Mouse (Mus musculus): ENCODE measurements around the gene Map1b.
A peak's percentile ranks its signal among the peaks of the same experiment; 100 is the strongest.

The Map1b gene

DNA sequence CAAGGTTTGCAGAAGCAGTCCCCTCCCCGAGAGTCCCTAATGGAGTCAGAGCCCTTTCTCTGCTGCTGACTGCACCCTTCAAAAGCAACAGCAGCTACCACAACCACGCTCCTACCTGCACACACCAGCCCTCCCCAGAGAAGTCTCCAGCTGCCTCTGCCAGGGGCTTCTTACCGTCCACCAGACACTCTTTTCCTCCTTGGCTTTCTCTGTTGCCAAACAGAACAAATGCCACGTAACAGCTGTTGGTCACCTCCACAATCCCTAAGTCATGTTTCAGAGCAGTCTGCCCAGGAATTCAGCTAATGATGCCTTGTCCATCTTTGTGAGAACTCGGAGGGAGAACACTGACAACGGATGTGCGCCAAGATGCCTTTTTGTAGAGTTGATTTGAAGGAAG is 69.3 kb downstream of the Map1b start:
- DNase-seq (ENCODE audit: low spot score) = no peak

- peak; percentile 65 for DNase-seq (ENCODE audit: low spot score)
Observed at GRCm38 (mm10) chr13:99444880-99445279, 71.5 kb downstream of the Map1b start.

GRCm38 (mm10) chr13:99444431-99444871 is 71.9 kb downstream of the Map1b start:
- DNase-seq (ENCODE audit: low spot score) = no peak

DNA sequence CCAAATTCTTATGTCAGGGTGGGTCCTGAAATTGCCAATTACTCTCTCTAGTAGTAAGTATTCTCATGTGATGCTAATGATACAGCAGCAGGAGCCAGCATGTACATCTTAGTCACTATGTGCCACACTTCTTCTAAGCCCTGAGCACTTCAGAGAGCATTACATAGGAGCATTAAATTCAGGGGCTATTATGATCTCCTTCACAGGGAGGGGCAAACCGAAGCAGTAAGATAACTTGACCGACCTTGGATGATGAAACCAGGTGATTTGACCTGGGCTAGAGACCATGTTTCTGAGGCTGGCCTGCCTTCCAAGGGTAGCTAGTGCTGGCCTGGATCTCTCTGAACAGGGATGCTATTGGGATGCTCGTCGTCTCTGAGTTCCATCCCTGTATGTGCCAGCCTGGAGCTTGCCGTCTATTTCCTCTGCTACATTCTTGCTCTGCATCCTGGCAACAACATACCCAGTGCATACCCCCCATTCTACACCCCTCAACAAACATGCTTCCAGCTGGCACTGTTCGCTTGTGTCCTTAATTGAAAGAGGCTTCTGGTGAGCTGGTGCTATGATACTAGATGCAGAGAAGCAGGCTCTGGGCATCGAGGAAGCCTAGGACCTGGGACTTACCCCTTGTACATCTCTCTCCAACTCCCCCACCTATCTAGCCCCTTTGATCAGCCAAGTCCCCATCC is 72.7 kb downstream of the Map1b start:
- no peak for DNase-seq (ENCODE audit: low spot score)

DNA sequence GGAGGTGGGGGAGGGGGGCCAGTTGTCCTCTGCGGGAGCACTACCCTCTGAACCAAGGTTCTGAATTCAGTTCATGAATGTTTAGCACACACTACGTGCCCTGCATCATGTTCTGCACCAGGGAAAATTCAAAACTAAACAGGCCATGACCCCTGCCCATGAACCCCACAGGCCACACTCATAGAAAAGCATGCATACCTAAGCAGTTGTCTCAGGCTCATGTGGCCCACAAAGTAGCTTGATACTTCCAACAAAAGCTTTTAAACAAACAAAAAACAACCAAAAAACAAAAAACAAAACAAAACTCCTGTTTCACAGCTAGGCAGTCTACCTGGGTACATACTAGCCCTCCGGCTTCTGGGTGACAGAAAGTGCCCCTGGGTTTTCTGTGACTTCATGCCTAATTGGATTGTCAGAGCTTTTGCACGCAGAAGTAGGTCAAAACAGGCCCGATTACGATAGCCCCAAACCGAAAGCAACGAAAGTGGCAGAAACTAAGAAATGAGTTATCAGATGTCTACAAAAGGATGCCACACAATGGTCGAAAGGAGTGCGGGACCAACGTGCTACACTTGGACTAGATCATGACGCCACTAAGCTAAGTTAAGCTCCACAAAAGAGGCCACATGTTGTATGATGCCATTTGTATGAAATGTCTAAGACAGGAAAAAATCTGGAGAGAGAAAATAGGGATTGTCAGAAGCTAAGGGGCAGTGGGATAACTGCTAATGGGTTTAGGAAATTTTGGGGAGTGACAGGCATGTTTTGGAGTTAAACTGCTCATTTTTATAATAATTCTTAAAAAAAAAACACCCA is 73.7 kb downstream of the Map1b start:
- peak; percentile 86 for DNase-seq (ENCODE audit: low spot score)

GRCm38 (mm10) chr13:99441700-99442433 is 74.5 kb downstream of the Map1b start:
- no peak for DNase-seq (ENCODE audit: low spot score)

DNA sequence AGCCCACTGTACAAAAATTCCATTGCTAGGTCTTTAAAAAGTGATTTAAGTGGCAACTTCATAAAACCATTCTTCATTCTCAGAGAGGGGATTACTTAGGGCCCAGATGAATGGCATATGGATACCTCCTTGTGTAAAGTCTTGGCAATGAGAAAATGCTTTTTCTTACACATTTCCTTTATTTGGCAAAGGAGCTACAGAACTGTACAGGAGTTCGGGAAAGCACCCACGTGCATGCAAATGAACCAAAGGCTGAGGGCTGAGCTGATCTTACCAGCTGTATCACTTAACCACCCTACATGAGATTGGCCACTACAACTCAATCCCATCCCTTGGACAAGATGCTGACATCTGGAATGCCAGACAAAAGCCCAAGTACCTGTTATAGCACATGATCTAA is 76.1 kb downstream of the Map1b start:
- no peak for DNase-seq (ENCODE audit: low spot score)

GRCm38 (mm10) chr13:99439357-99439756 is 77.0 kb downstream of the Map1b start:
- DNase-seq (ENCODE audit: low spot score) = no peak

- peak; percentile 68 for DNase-seq (ENCODE audit: low spot score)
Observed at GRCm38 (mm10) chr13:99437051-99437450, 79.3 kb downstream of the Map1b start.

- DNase-seq (ENCODE audit: low spot score) = no peak
Observed at GRCm38 (mm10) chr13:99434494-99434893, 81.8 kb downstream of the Map1b start.

- no peak for DNase-seq (ENCODE audit: low spot score)
Observed at GRCm38 (mm10) chr13:99433068-99434008, 83.0 kb downstream of the Map1b start.

- no peak for DNase-seq (ENCODE audit: low spot score)
Observed at GRCm38 (mm10) chr13:99423581-99423980, 92.8 kb downstream of the Map1b start.

DNA sequence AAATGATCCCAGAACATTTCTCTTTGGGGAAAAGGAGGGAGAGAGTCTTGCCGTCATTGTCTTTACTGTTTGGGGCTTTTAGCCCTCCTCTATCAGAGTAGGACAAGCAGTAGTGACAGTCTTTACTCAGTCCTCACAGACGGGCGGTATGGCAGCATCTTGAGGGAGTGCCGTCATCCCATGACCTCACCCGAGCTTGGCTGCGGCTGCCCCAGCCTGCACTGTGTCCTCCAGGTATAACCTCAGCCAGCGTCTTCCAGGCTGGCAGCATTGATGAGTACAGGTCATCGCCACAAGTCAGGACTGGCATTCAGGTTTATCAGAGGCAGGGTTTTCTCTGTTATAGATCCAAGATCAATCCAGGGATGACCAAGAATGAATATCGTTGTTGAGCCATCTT is 99.7 kb downstream of the Map1b start:
- DNase-seq (ENCODE audit: low spot score) = no peak

- no peak for DNase-seq (ENCODE audit: low spot score)
Observed at GRCm38 (mm10) chr13:99414352-99414742, 102.0 kb downstream of the Map1b start.

- peak; percentile 77 for DNase-seq (ENCODE audit: low spot score)
Observed at GRCm38 (mm10) chr13:99413481-99414351, 102.6 kb downstream of the Map1b start.

- DNase-seq (ENCODE audit: low spot score) = peak; percentile 66
Observed at GRCm38 (mm10) chr13:99412477-99413080, 103.8 kb downstream of the Map1b start.

- DNase-seq (ENCODE audit: low spot score) = no peak
Observed at GRCm38 (mm10) chr13:99411761-99412160, 104.6 kb downstream of the Map1b start.

DNA sequence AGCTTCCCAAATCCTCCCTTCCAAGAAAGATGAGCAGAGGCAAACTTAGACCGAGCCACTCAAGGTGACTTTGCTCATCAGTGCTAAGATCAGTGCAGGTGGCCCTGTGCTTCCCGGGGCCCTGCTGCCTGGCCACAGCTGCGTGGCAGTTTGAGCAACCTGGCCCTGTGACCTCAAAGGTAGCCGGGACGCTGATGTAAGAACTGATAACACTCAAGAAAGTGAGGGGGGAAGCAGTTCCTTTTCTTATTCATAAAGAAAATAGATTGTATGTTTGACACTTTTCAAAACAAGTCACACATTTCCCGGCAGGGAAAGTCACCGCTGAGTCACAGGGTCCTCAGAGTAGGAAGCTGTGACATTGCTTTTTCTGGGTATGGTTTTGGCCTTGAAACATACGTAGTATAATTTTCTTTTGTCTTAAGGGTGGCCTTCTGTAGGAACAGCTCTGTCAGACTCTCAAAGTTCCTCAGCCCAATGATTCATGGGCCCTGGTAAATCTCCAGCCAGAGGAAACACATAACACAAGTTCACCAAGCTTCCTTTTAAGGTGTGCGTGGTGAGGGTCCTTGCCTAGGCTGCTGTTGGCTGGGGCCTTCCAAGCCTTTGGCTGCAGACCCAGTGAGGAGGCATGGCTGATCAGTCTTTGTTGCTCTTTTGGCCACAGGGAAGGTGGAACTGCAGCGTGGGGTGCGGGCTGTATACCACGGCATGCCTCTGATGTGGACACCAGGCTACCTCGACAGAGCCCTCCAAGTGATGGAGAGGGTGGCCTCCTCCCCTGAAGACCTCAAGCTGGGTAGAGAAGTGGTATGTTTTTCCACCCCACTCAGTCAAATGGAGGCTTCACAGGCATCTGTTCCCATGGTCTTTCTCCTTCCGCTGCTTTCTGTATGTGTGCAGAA is 105.5 kb downstream of the Map1b start:
- DNase-seq (ENCODE audit: low spot score) = no peak

- no peak for DNase-seq (ENCODE audit: low spot score)
Observed at GRCm38 (mm10) chr13:99409216-99409615, 107.1 kb downstream of the Map1b start.
